Mouse (Mus musculus): ENCODE measurements at regions not wholly inside any gene's neighbourhood (a gene's known extent, or its start where the extent isn't known, plus 50 kb on each side); places are given as distances from the start of the nearest gene placed in this dataset.

GRCm38 (mm10) chr15:71157680-71158079 lies 2676.7 kb upstream of the Gm6569 start:
- no peak for TF ChIP-seq CTCF (IDR thresholded peaks at IDR 0.05; ENCODE audit: low read depth, low read length)
- TF ChIP-seq POLR2A (IDR thresholded peaks at IDR 0.05; ENCODE audit: extremely low read depth, insufficient read depth, low read length) = no peak

Measured in liver, adult 2 months (tissue).